Mouse (Mus musculus) frontal cortex, adult 2 months (tissue): ENCODE results near the gene Rdh16f1. TPM values are rescaled to one million over a fixed set of nuclear protein-coding genes. Genes with fewer than 3 reads are reported as not detected.
"Not testable (repeated sequence)": the region's sequence is repeated elsewhere in the genome, so short reads cannot be mapped to it uniquely, and the experiment has no call there.

Experiments used
- DNase-seq, 2 experiments: peaks; one replicate each; pipeline ENCODE4 v3.0.0; 2022; ENCODE audit warnings: low spot score in 1 of 2; ENCODE audit errors: extremely low spot score in 1 of 2
- polyA plus RNA-seq: library from polyadenylated mRNA; depleted of rRNA; stranded (reverse); fragments of >200 nt; gene quantifications from 2 replicates; pipeline ENCODE4 v1.2.3, GENCODE M21; 2012

The Rdh16f1 gene
- polyA plus RNA-seq, 1 experiment = 0.40 TPM

DNA sequence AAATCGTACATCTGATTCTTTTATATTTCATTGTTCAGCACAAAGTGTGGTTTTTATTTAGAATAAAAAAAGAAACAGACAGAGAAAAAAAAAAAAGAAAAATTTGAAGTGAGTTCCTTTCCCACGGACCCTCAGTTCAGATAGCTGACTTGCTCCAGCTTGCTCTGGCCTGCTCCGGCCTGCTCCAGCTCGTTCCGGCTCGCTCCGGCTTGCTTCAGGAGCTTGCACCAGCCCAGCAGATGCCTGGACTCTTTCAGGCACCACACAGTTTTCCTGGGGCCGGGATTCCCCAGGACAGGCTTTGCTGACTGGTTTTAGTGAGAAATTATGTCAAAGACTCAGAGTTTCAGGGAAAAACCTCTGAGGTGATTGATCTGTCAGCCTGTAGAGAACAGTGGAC lies 12.3 kb upstream of the Rdh16f1 start:
- DNase-seq = no peak

DNA sequence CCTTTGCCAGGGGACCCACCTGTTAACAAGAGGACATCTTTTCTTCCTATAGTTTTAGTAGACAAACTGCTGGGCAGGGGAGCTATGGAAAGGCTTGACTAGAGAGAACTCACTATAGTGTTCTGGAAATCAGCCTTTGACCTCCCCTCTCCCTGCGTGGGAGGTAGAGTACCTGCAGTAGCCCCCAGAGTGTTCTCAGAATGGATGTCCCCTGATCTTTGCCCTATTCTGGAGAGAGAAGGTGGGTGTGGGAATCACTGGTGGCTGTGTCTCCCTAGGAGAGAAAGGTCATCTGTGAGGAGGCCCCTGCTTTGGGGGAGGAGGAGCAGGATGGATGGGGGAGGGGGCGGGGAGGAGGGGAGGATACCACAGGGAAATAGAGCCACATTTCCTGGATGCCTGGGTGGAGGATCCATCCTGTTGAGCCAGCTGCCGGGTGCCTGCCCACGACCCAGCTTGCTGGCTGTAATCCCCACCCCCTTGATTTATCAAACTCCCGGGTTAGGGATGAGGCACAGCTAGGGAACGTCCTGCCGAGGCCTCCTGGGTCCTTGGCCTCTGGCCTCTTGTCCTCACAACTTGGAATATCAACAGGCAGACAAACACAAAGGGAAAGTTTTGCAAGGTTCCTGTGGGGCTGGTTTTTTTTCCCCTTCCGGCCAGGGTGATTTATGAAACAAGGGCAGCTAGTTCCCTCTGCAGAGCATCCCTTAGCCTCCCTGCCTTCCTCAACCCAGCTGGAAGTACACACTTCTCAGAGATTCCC lies 10.6 kb upstream of the Rdh16f1 start:
- DNase-seq = no peak

DNA sequence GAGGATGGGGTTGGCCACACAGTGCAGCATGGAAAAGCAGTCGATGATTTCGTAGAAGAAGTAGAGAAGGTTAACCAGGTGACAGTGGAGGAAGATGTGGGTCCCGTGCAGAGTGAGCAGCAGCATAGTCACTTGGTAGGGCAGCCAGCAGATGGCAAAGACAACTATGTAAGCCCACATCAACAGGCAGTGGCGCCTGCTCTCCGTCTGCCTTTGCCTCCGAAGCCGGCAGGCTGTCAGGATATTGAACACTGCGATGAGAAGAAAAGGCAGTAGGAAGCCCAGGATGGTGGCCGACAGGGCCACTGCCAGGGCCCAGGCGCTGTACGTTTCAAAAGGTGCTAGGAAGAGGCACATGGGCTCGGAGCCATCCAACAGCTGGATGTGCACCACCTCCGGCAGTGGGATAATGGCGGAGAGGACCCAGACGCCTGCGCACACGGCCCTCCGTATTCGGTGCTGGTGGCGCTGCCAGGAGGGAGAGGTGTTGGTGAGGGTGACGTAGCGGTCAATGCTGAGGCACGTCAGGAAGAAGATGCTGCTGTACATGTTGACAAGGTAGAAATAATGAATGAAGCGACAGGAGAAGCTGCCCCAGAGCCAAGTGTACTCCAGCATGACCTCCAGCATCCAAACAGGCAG lies 9.3 kb upstream of the Rdh16f1 start:
- DNase-seq = no peak

DNA sequence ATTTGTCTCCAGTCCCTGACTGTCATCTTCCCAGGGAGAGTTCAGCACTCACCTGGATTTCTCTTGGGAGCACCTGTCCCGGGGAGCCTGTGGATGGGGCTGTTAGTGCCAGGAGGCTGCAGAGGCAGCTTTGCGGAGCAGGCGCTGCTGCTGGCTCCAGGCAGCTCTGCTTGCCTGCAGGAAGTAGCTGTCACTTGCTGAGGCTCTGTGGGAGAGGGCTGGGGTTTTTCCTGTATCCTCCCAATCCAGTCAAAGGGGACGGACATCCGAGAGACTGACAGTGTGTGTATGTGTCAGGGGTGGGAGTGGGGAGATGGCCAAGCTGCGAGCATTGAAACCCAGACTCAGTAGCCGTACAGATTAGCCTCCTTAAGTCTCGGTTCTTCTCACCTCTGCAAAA lies 8.0 kb upstream of the Rdh16f1 start, which contains the start of gene Gpr182:
Gpr182 (minus strand) TSS at position 185 of the 400 bp plus-strand sequence.
- no peak for DNase-seq

DNA sequence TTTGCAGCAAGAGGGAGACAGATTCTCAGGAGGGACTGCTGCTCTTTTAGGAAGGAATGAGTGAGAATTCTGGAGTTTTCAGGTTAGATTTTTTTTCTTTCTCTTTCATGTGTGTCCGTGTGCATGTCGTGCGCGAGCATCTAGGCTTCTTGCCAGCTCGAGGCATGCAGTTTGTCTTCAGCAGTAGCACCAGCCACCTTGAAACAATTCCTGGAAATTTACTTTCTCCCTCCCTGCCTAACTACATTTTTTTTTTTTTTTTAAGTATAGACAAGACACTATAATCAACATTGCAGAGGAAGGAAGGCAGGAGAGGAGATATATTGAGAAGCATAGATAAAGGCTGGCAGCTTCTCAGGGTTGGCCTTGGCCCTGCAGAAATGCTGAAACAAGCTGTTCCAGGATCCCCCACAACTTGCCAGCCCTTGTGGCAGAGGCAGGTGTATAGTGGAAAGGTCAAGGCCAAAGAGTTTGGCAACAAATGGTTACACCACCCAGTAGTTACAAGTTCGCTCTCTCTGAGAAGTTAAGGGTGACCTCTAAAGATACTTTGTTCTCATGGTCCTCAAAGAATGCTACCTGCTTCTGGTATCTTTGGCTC lies 4.9 kb upstream of the Rdh16f1 start:
- no peak for DNase-seq

DNA sequence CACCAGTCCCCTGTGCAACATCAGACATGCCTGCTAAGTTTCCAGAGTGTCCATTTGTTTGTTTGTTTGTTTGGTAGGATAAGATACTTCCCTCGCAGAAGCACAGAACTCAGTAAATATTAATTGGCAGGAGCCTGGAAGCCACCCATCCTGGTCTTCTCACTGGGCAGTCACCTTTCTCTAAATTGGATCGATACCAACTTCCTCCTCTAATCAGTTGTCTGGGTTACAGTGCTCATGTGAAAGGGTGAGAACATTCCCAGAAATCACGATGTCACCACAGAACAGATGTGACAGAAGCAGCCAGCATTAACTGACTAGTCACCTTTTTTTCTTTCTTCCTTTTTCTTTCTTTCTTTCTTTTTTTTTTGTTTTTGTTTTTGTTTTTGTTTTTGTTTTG lies 4.3 kb upstream of the Rdh16f1 start:
- DNase-seq = no peak

DNA sequence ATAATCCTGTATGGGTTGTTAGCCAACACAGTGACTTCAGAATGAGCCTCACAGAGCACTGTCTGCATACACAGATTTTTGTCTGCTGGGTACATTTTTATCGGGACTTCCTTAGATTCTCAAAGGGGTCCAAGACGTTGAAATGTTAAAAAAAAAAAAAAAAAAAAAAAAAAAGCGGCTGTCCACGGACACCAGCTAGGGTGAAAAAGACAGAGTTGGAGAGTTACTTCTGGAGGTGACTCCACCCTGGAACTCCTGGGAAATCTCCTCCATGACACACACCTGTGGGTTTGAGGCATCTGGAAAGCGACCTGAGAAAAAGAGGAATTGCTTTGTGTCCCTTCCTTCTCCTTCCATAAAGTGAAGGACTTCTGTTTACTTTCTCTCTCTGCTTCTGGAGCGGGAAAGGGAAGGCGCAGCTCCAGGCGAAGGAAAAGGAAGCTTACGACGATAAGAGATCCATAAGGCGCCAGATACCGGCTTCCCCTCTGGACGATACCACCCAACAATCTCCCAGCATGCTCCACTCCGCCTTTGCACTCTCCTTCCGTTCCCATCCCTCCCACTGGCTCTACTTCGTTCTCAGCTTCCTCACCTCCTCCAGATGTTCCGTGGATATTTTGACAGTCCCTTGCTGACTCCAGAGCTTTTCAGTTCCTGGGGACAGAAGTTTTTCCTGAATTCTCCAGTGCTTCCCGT lies 3.7 kb upstream of the Rdh16f1 start:
- no peak for DNase-seq

DNA sequence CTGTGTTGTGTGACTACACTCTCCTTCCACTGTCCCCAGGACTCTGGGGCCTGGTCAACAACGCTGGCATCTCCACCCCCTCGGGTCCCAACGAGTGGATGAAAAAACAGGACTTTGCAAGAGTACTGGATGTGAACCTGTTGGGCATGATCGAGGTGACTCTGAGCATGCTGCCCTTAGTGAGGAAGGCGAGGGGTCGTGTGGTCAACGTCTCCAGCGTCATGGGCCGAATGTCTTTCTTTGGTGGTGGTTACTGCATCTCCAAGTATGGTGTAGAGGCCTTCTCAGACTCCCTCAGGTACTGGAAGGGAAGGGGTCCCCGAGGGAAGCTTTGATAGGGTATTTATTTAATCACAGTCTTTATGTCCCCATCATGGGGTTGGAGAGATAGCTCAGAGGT lies 3.3 kb downstream of the Rdh16f1 start:
- not testable (repeated sequence) for DNase-seq

DNA sequence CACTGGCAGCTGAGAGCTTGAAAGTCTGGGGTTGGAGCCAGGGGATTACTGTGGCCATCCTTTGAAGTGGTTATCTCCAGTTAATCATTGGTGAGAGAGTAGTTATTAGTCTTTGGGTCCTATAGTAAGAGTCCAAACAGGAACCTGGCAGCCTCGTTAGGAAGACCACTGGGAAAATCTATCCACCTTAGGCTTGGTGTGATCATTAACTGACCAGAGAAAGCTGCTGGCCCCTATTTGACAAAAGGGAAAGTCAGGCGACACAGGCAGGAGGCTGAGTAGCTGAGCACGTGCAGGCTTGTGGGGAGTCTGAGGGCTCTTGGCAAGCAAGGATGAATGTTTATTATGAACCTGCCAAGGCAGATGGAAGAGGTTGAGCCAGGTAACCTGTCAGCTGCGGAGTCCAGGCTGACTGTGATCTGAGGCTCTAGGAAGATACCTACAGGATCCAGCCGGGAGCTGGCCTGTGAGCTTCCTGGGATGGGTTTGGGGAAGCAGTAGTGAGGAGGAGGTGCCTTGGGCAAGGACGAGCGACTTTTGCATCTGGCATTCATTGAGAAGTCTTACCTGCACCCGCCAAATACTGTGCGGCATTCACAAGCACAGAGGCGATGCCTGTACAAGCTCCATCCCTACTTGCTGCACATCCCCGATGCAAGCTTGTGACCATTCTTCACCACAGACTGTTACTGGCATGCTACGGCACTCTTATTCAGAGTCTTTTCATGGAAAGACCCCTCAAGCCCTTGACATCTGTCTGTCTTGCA lies 4.5 kb downstream of the Rdh16f1 start:
- DNase-seq = no peak

DNA sequence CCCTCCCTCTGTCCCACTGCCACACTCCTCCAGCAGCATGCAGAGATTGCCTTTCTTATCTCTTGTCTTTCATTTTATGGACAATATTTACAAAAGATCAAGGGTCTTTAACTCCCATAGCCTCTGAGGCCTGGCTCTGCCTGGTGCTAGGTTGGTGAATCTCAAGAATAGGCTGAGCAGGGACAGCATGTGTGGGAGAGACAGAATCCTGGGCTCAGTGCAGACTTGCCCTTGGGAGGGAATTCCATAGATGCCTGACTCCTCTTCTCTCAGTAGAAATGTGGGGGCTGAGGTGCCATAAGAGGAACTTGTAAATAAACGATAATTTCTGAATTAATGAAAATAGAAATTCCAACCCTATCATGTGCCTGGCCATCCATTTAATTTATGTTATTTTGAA lies 7.0 kb downstream of the Rdh16f1 start:
- DNase-seq = no peak

DNA sequence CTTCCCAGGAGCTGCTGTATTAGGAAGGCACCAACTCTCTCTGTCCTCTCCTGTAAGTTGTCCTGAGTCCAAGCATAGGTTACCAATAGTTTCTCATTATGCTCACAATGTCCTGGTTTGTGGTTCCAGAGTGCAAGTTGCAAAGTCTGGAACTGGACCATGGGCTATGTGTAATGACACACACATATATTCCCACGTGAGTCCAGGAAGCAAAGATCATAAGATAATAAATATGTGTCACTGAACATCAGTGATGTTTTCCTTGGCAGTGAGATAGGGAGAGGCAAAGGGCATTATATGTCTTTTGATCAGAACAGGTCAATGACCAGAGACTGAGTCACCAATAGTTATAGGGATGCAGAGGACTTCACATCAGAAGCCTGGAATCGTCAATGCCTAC lies 16.4 kb downstream of the Rdh16f1 start, which contains the start of gene Rdh9:
Rdh9 (plus strand) TSS at position 376 of the 400 bp plus-strand sequence.
- DNase-seq = no peak

DNA sequence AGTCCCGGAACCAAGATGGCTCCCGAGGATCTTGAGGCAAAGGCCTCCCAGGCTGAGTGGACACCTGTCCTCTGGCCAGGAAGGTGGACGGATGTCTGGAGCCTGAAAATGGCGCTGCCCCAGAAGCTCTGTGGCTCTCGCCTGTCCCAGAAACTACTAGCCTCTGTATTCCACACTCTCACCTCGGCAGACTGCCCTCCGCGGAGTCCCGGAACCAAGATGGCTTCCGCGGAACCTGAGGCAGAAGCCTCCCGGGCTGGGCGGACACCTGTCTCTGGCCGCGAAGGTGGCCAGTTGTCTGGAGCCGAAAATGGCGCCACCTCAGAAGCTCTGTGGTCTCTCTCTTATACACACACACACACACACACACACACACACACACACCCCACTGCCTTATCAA lies 22.7 kb downstream of the Rdh16f1 start:
- not testable (repeated sequence) for DNase-seq

DNA sequence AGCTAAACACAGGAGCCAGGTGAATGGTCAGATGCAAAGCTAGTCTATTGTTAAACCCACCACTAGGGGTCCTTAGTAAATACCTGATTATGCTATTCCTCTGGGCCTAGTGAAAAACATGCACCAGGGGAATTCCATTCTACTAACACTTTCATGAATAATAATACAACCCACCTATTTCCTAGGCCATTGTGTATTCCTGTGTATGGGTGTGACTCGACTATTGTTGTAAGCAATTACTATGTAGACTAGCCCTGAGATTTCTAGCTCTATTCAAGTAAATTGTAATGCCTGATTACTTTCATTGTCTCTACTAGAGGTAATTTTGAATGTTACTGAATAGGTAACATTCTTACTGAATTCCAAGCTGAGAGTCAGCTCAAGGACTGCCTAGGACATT lies 25.8 kb downstream of the Rdh16f1 start:
- not testable (repeated sequence) for DNase-seq

DNA sequence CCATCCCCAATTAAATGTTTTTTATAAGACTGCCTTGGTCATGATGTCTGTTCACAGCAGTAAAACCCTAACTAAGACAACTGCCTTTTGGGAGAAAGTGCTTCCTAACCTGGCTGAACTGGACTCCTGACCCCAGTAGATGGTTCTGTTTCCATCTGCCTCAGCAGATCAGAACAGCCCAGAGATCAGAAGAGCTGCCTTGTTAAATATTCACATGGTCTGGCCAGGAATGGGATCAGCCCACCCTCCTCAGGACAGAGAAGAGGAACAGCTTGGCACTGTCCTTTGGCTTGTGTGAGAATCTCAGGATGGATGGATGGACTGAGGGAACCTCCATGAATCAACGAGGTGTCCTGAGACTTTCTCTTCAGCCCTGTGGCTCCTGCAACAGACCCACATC lies 39.7 kb downstream of the Rdh16f1 start:
- no peak for DNase-seq

DNA sequence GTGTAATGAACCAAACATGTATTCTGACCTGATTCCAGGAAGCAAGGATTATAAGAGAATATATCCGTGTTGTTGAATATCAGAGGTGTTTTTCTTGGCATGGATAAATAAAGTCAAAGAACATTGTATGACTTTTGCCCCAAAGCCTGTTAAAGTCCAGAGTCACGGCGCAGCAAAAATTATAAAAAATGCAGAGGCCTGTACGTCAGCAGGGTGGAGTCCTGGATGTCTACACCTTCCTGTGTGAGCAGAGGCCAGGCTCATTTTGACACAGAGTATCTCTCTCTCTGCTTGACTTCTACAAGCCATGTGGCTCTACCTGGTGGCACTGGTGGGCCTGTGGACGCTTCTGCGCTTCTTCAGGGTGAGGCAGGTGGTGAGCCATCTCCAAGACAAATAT lies 41.3 kb downstream of the Rdh16f1 start, which contains the start of gene Rdh16:
Rdh16 (plus strand) TSS at position 262 of the 400 bp plus-strand sequence.
- DNase-seq = no peak

DNA sequence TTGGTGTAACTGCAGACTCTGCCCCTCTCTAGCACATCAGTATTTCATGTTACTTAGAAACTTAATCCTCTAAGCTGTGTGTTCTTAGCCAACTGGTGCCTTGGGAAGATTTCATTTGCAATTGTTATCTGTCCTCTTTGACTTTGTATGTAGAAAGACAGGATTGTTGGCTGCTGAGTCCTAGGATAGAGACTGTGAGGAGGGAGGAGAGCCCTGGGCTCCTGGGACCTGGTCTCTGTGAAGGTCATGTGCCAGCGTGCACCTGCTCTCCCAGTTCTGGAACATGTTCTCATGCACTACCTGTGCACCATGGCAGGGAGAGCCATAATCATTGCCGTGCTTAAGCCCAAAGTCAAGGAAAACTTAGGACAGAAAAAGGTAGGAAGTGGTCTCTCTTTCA lies 42.0 kb downstream of the Rdh16f1 start:
- DNase-seq = no peak

DNA sequence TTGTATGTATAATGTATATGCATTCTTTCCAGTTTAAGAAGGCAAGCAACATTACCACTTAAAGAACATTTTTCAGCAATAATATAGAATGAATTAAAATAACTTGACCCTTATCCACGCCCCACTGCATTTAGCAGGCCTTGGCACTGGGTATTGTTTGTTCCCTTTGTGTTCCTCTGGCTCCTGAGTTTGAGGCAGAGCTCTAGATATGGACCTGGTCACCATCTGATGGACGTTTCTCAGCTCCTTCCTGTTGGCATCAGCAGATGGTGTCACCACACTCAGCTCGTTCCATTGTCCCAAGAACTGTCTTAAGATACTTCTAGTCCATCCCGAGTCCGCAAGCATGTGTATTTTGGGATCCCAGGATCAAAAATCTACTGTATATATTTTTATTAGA lies 42.6 kb downstream of the Rdh16f1 start:
- DNase-seq = no peak

DNA sequence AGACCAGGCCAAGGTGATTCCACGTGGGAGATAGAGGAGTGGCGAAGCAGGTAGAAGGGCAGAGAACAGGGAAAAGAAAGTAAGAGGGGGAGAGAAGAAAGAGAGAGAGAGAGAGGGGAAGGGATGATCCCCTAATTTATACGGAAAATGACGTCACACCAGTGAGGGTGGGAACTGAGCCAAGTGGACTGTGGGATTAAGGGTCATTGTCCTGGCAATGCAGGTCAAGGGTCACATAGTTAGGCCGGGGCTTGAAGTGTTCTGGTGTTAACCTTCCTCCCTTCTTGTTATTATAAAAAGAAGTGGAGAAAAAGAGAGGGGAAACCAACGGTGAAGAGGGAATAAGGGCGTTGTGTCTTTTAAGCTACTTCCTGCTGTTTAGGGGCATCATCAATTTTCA lies 44.8 kb downstream of the Rdh16f1 start:
- no peak for DNase-seq

DNA sequence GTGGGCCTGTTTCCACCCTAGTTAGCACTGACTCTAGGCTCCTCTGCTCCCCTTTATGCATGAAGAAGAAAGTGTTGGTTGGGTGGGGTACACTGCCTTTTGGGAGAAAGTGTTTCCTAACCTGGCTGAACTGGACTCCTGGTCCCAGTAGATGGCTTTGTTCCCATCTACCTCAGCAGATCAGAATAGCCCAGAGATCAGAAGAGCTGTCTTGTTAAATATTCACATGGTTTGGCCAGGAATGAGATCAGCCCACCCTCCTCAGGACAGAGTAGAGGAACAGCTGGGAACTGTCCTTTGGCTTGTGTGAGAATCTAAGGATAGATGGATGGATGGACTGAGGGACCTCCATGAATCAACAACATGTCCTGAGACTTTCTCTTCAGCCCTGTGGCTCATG lies 56.3 kb downstream of the Rdh16f1 start:
- DNase-seq = no peak

DNA sequence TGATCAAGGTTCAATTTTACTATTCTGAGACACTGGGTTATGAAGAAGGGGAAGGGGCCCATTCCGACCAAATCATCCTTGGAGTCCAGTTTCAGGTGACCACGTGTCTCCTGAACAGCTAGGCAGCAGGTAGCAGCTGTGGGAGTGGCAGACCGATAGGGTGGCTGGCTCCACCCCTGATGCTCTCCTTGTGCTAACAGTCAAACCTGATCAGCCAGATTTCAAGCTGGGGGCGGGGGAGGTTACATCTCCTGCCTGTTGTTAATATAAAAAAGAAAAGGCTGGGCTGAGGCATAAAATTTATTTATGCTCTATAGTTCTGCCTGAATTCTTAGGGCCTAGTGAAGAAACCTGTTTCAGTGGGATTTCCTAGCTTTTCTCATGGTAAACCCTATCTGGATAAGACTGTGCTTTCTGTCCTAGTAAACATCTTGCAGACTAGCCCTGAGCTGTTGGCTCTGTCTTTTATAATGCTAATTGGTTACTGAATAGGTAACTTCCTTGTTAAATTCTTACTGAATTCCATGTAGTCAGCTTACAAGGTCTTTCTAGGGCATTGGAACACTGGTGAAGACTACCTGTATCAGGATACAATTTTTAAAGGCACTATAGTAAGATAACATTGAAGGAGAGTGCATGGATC lies 57.8 kb downstream of the Rdh16f1 start:
- not testable (repeated sequence) for DNase-seq
